Mouse (Mus musculus): ENCODE results near the gene Dysf.

Gene Dysf

DNA sequence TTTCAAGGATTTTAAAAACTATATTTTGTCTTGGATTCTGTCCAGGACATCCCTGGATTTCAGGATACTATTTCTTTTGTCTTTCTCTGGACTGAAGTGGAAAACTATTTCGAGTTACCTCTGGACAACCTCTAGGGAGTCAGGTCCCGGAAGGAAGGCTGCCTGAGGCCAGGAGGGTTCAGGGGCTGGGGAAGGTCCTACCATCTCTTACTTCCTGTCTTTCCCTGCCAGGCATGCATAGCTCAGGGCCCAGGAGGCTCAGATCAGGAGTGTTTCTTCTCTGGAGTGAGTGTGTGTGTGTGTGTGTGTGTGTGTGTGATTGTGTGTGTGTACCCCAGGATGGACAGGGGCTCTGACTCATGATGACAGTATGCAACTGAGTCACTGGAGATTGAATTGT lies 40.5 kb downstream of the Dysf start:
- DNase-seq (ENCODE audit: extremely low read depth, low read depth, low spot score) = no peak

DNA sequence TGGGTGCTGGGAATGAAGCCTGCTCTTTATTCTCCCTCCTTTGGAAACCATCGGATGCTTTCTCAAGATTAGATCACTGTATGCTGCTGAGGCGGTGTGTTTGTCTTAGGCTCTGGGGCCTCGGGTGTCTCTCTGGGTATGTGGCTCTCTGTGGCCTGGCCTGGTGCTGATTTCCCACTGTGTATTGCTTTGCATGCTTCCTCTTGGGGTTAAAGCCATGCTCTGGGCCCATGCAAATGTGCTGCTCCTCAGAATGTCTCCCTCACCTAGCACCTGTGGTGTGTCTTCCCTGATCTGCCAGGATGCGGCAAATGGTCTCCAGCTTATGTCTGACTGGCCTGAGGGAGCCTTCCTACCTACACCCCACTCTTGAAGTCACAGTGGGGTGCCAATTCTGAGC lies 41.8 kb downstream of the Dysf start:
- no peak for DNase-seq (ENCODE audit: extremely low read depth, low read depth, low spot score)

DNA sequence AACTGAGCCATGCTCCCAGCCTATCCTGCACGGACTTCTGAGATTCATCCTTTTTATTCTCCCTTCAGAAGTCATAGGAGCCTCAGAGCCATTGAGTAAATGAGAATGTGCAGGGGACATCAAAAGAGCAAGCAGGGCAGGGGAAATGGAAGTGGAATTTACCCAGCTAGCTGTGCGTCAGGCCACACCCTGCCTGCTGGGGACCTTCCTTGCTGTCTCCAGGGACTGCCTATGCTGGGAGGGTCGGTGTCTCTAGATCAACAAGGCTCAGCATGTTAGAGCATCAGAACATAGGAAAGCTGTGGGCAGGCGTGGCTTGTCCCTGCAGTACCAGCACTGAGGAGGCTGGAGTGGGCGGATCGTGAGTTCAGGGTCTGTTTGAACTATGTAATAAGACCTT lies 42.6 kb downstream of the Dysf start:
- no peak for DNase-seq (ENCODE audit: extremely low read depth, low read depth, low spot score)

DNA sequence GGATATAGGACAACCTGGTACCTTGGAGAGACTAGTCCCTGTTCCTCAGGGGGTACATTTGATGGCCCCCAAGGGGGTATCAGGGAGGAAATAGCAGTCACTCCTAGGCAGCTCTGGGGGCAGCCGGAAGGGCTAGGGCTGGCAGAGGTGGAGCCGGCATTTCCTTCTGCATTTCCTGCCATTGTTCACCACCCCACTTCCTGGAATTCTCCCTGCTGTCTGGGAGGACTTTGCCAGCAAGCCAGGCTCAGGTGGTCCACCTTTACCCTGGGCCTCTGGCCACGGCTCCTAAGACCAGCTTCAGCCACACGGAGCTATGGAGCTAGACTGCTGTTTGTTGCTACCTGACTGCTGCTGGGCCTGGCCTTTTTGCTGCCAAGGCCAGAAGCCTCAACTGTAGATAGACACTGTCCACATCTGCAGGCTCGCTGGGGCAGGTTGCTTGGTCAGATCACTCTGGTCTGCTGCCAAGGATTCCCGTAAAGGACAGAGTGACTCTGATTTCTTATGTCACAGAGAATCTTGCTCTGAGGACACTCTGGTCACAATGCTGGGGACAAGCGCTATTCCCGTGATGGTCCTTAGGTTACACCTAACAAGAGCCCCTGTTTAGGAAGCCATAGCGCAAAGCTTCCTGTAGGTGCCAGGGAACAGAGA lies 45.6 kb downstream of the Dysf start:
- DNase-seq (ENCODE audit: extremely low read depth, low read depth, low spot score) = no peak

DNA sequence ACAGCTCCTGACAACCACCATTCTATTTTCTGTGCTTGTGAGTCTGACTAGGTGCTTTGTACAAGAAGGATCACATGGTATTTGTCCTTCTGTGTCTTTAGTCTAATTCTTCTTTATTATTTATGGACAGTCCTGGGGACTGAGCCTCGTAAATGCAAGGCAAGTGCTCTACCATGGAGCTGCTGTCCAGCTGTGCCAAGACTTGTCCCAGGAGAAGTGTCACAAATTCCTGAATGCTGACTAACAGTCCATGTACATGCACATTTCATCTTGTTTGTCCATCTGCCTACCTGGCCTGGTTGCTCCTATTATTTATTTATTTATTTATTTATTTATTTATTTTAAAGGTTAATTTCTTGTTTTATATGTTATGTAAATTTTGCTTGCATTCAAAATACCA lies 47.2 kb downstream of the Dysf start:
- no peak for DNase-seq (ENCODE audit: extremely low read depth, low read depth, low spot score)

DNA sequence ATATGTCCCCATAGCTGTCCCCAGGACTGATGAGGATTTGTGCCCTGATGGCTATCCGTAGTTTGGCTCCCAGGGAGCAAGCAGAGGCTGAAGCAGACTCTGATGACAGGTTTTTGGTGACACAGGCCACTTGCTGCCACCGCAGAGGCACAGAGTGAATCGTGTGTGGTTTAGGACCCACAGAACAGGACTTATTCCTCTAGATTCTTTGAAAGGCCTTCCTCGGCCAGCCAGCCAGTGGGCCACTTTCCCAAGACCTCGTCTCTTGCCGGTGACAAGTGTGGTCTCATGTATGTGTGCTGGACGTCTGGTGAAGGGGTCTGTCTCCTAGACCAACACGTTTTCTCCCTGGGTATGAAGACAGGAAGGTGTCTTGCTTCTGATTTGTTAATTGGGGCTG lies 48.8 kb downstream of the Dysf start:
- no peak for DNase-seq (ENCODE audit: extremely low read depth, low read depth, low spot score)

DNA sequence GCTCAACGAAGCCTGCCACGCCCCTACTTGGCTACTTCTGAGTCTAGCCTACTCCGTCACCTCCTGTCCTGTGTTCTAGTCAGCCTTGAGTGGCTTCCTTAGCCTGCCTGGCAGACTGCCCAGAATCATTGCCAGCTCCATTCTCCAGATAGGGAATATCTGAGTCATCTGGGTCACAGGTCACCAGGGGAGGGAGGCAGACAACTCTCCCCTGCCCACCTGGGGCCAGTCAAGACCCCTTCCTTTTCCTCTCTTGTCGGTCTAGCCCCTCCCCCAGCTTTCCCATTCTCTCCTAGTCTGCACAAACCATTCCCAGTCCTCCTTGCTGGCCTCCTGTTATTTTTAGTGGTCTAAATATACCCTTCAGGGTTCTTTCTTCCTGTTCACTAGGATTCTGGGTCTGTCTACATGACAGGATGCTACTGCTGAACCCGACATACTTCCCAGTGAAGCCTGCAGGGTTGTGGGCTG lies 50.3 kb downstream of the Dysf start:
- no peak for DNase-seq (ENCODE audit: extremely low read depth, low read depth, low spot score)

DNA sequence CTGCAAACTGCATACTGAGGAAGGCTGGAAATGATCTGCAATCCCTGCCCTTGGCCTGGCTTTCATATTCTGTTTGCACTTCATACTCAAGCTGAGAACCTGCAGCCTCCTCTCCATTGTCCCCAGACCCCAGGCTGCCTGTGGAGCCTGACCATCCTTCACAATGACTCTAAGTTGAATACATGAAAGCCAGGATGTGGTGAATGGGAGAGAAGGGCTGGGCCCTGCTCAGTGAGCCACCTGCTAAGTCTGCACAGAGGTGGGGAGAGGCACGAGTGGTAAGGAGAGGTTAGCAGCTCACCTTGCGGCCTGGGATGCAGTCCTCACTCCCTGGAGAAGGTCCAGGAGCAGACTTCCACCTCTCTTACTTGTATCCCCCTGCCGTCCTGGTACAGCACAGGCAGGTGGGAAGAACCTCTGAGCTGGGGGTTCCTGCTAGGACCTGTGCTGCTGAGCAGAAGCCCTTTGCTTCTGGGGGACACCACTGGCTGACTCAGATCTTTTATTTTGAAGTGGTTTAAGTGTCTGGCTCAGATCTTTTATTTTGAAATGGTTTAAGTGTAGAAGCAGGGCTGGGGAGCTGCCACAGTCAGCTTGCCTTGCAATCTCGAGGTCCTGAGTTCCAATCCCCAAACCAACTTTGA lies 51.5 kb downstream of the Dysf start:
- DNase-seq (ENCODE audit: extremely low read depth, low read depth, low spot score) = no peak

DNA sequence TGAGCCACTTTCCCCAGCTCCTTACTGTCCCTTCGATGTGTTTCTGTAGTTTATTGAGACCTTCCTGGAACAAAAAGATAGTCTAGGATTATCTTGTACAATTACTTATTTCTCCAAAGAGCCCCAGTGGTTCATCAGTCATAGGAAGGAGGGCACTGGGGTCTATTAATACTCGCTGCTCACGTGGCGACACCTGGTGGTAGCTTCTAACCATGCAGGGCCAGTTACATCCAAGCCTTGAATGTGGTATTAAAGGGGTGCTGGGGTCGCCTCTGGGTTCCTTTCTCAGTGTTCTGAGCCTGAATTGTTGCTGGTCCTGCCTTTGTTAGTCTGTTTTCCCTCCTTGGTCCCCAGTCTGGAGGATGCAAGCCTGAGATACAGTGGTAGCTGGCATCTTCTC lies 52.9 kb downstream of the Dysf start:
- no peak for DNase-seq (ENCODE audit: extremely low read depth, low read depth, low spot score)

DNA sequence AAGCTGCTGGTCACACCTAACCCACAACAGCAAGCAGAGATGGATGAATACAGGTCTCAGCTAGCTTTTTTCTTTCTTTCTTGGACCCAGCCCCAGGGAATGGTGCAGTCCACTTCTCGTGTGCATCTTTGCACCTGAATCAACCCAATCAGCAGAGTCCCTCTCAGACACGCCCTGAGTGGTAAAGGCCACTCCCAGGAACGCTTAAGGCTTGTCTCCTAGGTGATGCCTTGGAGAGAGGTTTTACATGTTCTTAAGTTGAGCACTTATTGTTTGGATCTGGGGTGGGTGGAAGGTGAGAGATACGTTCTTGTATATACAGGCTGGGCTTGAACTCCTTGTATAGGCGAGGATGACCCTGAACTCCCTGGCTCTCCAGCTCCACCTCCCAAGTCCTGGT lies 54.2 kb downstream of the Dysf start:
- DNase-seq (ENCODE audit: extremely low read depth, low read depth, low spot score) = no peak

DNA sequence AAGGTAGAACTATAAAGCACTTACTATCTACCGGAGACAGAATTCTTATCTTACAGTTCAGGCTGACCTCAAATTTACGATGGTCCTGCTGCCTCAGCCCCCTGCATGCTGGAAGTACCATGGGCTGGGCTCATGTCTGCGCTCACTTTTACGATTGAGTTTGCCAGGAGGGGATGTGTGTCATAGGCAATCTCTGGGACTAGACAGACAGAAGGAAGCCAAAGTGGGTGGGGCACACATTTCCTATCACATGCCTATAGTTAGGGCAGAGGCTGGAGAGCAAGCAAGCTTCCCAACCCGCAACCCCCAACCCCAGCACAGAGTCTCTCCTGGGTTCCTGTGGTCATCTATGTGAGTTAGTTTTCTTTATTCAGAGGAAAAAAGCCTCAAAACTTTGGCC lies 59.8 kb downstream of the Dysf start:
- no peak for DNase-seq (ENCODE audit: extremely low read depth, low read depth, low spot score)

DNA sequence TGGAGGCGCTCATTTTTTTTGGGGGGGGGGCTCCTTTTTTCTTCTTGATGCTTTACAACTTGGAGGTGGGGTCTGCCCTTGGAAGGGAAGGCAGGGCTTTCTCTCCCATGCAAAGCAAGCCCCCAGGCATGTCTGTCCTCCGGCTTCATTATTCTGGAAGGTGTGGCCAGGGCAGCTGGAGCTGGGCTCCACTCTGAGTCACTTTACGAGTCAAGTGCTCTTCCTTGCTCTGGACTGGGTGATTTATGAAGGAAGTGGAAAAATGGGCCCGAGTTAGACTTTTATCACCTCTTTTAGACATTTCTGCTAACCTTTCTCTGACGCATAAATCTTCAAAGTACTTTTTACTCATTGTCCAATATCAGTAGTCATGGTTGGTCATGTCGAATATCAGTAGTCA lies 61.9 kb downstream of the Dysf start:
- no peak for DNase-seq (ENCODE audit: extremely low read depth, low read depth, low spot score)

DNA sequence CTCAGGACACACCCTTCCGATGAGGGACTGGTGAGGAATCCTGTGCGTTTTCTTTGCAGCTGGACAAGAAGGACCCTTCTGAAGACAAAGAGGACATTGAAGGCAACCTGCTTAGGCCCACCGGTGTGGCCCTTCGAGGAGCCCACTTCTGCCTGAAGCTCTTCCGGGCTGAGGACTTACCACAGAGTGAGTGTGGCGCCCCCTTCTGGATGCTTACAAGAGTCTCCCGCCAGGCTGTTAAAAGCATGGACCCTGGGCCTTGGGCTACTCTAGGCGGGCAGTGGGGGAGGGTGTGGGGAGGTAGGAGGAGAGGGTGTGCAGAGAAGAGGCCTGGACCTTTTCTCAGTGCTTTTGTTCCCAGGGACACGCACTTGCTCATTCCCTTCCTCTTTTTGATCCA lies 64.2 kb downstream of the Dysf start:
- no peak for DNase-seq (ENCODE audit: extremely low read depth, low read depth, low spot score)

DNA sequence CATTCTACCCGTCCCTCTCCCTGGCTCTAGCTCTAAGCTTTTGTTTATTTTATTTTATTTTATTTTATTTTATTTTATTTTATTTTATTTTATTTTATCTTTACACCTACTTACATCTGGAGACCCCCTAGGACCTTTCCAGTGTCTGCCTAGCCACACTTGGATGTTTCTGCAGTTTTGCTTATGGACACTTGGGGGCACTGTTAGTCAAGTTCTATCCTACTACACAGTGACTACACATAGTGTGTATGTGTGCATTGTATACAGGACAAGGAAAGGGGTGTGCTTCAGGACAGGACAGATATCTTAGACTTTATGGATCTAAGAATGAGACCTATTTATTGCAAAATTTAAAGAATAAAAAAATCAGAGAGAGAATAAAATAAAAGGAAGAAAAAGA lies 69.8 kb downstream of the Dysf start:
- DNase-seq (ENCODE audit: extremely low read depth, low read depth, low spot score) = no peak

DNA sequence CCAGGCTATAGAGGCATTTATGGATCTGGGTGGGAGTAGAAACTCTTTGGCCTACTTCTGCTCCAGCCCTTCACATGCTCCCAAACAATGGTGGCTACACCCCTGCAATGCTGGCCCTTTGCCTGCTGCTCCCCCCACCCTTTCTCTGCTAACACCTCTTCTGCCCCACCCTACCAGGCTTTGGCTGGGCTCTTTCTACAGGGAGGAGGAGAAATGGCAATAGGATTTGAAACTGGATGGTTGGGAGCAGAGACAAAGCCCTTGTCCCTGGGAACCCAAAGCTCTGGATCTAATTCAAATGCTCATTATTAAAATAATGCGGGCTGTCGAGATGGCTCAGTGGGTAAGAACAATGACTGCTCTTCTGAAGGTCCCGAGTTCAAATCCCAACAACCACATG lies 72.2 kb downstream of the Dysf start:
- no peak for DNase-seq (ENCODE audit: extremely low read depth, low read depth, low spot score)

DNA sequence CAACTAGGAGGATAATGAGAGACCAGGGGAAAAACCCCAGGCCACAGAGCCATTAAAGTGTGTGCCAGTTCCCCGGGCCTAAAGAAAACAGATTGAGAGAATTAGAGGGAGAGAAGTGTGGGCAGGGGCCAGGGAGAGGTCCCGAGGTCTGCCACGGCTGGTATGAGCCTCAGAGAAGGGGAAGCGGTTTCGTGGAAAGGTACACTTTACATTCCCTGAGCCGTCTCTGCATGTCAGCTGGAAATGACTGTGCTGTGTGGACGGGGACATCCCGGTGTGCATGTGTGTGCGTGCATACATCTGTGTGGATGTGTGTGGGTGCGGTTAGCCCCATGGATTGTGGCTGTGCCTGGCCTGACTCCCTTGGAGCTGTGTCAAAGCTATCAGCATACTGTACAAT lies 76.4 kb downstream of the Dysf start:
- DNase-seq (ENCODE audit: extremely low read depth, low read depth, low spot score) = no peak

DNA sequence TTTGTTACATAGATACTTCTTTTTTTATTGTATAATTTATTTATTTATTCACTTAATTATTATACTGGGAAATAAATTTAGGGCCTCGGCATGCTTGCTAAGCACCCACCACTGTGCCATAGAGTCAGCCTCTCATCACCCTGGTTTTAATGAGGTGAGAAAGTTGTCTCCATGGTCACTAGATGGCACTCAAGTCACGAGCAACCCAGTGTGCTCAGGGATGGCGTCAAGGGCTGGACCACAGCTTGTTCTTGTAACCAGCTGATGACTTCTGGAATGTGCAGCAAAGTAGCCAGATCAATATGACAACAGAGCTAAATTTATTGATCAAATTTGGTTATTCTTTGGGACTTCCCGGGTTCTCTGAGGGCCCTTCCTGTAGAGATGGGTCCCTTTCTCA lies 85.1 kb downstream of the Dysf start:
- DNase-seq (ENCODE audit: extremely low read depth, low read depth, low spot score) = no peak

DNA sequence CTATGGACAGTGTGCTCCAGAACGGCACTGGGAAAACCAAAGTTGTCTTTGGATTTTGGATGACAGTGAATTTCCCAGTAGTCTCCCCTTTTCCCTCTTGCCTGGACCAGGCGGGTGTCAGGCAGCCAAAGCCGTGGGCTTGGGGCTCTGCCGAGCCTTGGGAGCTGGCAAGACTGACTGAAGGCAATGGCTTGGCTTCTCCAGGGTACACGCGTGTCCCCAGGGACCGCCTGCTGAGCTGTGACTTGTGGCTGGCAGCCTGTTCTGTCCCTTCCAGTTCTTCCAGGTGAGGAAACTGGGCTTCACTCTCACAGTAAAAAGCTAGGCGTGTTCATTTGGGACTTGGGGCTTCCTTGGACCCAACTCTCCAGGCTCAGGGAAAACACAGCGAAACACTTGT lies 86.1 kb downstream of the Dysf start:
- DNase-seq (ENCODE audit: extremely low read depth, low read depth, low spot score) = no peak

DNA sequence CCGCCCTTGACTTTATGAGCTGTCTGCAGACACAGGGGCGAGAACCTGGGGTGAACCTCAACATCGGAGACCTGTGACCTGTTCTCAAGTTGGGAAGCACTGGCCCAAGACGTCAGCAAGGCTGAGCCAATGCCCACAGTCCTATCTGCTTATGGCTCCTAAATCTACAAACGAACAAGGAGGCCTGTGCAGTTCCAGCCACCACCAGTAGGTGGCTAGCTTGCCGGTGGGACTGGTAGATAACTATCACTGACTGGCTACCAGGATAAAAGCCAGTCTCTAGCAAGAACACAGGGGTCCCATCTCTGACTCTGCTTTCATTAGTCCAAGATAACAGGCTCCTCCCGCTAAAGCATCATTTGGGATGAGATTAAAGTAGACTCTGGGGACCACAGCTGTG lies 86.6 kb downstream of the Dysf start:
- no peak for DNase-seq (ENCODE audit: extremely low read depth, low read depth, low spot score)

DNA sequence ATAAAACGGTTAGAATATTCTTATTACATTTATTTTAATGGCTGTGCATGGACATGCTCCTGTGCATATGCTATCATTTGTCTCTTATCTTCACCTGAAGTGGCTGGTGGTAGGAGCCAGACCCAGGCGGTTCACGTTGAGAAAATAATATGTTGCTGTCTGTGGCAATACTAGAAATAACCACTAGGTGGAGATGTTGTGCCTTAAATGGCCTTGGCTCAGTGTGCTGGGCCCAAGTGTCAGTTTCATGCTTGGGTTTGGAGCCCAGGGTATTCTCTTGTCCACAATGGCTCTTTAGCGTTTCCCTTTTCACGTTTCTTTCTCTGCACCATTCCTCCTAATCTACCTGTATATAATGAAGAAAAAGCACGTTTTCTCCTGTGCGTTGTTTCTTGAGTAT lies 87.5 kb downstream of the Dysf start:
- DNase-seq (ENCODE audit: extremely low read depth, low read depth, low spot score) = no peak

DNA sequence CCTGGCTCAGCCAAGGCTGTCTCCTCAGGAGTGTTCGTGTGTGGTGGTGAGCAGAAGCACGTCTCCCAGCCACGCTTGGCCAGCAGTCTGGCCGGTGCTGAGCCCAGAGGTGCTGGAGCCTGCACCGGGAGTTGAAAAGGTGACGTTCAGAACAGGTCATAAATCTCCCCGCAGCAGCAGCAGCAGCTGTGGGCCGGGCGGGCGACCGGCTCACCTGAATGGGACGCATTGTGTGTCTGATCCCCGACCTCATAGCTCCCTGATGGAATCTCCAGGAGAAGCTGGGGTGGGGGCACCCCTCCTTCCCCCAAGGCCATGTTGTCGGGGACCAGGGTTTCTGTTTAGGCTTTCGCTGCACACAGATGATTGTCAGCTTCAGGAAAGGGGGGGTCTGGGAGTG lies 93.6 kb downstream of the Dysf start:
- no peak for DNase-seq (ENCODE audit: extremely low read depth, low read depth, low spot score)

DNA sequence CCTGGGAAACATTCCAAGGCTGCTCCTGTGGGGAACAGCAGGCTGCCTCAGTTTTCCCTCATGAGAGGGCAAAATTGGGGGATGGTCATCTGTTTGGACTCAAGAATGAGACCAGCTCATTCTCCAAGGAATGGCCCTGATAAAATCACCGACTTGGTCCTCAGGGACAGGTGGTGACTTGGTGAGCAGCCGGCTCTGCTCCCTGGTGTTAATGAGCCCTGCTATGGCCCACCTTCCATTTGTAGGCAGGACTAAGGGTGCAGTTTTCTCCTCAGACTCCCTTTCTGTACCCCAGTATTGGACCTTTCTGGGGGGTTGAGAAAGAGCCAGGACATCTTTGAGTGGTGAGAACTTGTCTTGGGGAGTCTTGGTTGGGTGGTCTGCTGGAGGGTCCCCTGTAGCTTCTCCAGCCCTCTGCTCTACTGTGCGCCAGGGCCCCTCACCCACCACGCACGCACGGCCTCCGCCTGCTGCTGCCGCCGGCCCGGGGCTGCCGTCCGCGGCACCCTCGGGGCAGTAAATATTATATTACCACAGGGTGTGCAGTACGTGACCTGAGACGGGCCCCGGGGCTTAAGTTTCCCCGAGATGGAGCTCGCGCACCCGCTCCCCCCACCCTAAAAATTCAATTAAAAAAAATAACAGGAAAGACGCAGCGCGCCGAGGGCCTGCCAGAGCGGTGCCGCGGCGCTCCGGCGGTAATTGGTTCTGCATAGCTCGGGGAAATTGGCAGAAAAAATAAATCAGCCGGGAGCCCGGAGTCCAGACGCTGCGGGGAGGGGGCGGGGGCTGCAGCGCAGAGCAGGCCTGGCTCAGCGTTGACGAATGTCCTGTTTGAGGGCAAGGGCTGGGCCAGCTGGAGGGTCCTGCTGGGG lies 97.0 kb downstream of the Dysf start:
- no peak for DNase-seq (ENCODE audit: extremely low read depth, low read depth, low spot score)

Data from fat pad, adult 2 months (tissue).